Mouse (Mus musculus) liver, adult 2 months (tissue): ENCODE data around the gene Cmtm8.

ENCODE experiments used
- CTCF ChIP-seq: fragments of 200-500 bp; IDR thresholded peaks from 2 replicates; pipeline ENCODE4 v1.5.1; 2011; ENCODE audit warnings: low read depth, low read length, control low read depth
- POLR2A ChIP-seq: fragments of 200-500 bp; IDR thresholded peaks from 2 replicates; pipeline ENCODE4 v1.6.1; 2011; ENCODE audit warnings: low read length, control low read depth; ENCODE audit not compliant: insufficient read depth; ENCODE audit errors: extremely low read depth

DNA sequence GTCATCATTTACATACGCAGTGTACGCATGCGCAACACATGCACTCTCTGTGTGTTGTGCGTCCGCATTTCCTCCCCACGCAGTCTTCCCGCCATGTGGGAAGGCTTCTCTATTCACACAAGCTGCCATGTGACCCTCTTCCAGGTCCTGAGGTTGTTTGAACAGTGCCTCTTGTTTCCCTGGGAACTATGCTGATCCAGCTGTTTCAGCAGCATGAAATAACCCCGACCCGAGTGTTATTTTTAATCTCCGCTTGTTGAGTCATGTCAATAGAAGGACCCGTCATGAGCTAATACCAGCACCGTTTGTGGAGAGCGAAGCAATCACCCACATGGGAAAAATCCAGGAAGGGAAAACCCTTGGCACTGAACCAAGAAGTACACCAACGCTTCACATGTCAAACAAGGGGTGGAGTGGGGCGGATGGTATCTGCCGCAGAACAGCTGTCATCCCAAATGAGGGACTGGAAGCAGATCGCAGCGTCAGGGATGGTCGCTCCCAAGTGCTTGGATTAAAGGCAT, 38.7 kb downstream of the Cmtm8 start:
- no peak for TF ChIP-seq CTCF
- no peak for TF ChIP-seq POLR2A
